ENCODE assay signal across 14 mouse cellular contexts in the genomic region with DNA sequence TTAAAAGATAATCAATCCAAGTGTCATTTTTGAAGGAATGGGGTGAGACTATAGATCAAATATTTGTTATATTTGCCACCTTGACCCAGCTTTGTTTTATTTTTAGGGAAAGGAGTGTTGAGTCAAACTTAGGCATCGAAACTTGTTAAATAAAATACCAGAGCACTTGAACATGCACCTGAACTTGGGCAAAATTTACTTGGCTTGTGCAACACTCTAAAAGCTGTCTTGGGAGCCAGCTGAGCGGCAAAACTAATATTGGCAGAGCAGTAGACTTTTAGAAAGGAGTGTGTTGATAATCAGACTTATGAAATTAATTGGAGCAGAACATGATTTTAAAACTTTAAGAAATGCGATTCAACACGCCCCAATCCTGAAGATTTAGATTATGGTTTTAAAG.
"Had no signal": no experiment of that assay in that cellular context is flagged by ENCODE, and none has a peak within 500 bp of the region (broad histone marks: within the 10 kb centered on the region; RNA-seq: fewer than 3 reads in every experiment).

No protein-coding gene starts in this region.

- DNase-seq: gastrocnemius, postnatal 36 days; heart, adult 11 months had no signal

- H3K27me3 ChIP-seq: heart, embryonic 13.5 days; heart, embryonic 15.5 days; hindbrain, embryonic 13.5 days; hindbrain, embryonic 15.5 days; limb, embryonic 12.5 days had no signal

- ATAC-seq: hindbrain, postnatal 0 days; intestine, embryonic 16.5 days had no signal

- H3K9ac ChIP-seq: heart, embryonic 13.5 days; heart, embryonic 15.5 days; hindbrain, embryonic 13.5 days; hindbrain, embryonic 15.5 days; limb, embryonic 12.5 days had no signal

- H3K4me2 ChIP-seq: heart, embryonic 11.5 days; heart, embryonic 13.5 days; heart, embryonic 15.5 days; hindbrain, embryonic 13.5 days; hindbrain, embryonic 15.5 days; limb, embryonic 12.5 days had no signal

- H3K9me3 ChIP-seq: heart, embryonic 13.5 days; heart, embryonic 15.5 days; hindbrain, embryonic 15.5 days; limb, embryonic 10.5 days; limb, embryonic 12.5 days had no signal

- H3K4me1 ChIP-seq: heart, embryonic 13.5 days; heart, embryonic 15.5 days; limb, embryonic 10.5 days; limb, embryonic 12.5 days had no signal

- H3K27ac ChIP-seq: heart, adult 2 months; heart, embryonic 13.5 days; heart, embryonic 15.5 days; hindbrain, embryonic 13.5 days; hindbrain, embryonic 15.5 days; hindbrain, postnatal 0 days; layer of hippocampus, adult 2 months; left cerebral cortex, adult 2 months; limb, embryonic 10.5 days; limb, embryonic 12.5 days had no signal

- H3K4me3 ChIP-seq: heart, adult 2 months; heart, embryonic 13.5 days; heart, embryonic 15.5 days; hindbrain, embryonic 13.5 days; hindbrain, embryonic 15.5 days; layer of hippocampus, adult 2 months; left cerebral cortex, adult 2 months; limb, embryonic 10.5 days; limb, embryonic 12.5 days had no signal

- H3K36me3 ChIP-seq: heart, embryonic 13.5 days; heart, embryonic 15.5 days; hindbrain, embryonic 13.5 days; hindbrain, embryonic 15.5 days; limb, embryonic 10.5 days; limb, embryonic 12.5 days had no signal
